Mouse (Mus musculus) c-Kit-positive CD71-positive TER-119-positive erythroid progenitor cells, embryonic 14.5 days (primary cell): ENCODE results near the gene Cnpy2.

Experiments
- DNase-seq: peaks from one replicate; pipeline ENCODE4 v3.0.0-alpha.2; 2013; ENCODE audit warnings: low spot score

Cnpy2 gene

DNA sequence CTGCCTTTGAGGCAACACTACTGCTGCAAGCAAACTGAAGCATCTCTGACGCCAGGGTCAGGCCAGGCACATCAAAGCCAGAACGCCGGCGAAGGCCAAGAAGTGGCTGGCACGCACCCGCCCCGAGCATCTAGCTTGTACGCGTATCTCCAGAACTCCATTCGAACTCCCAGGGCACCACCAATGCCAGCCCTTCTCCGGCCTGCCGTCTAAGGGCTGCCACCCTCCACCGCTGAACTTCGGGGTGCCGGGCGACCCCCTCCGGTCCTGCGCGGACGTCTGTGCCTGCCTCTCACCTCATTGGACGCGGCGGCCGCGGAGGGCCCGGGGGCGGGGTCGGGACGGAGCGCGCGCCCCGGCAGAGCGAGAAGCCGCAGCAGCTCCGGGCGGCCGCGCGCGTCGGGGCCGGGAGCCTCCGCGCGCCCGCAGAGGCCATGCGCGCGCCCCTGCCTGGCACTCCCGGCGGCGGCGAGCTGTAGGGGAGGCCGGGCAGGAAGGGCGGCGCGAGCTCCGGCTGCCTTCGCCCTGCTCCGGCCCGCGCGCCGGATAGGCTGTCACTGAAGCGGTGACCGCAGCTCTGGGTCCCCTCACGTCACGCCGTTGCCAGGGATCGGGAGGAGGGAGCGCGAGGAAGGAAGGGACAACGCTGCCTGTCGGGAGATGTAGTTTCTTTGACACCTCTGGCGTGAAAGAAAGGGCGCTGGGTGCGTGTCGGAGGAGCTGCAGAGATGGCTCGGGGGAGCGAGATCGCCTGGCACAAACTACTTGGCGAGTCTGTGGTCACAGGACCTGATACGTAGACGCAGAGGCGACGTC is 46.4 kb downstream of the Cnpy2 start, which contains the start of gene Coq10a:
TSS of gene Coq10a (minus strand) at position 596 of the 816 bp plus-strand sequence.
- peak; percentile 77 for DNase-seq

DNA sequence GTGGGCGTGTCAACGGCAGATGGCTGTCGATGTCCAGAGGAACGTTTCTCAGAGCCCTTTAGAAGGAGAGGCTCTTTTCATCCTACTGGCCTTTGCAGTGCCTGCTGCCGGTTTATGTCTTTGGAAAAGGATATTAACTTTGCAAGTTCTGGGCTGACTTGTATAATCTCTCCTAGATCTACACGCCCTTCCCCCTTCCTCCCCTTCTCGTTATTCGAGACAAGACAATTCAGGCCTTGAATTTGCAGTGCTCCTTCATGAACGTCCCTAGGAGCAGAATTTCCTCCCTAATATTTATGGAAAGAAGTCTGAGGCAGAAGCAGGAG is 46.9 kb downstream of the Cnpy2 start:
- no peak for DNase-seq

DNA sequence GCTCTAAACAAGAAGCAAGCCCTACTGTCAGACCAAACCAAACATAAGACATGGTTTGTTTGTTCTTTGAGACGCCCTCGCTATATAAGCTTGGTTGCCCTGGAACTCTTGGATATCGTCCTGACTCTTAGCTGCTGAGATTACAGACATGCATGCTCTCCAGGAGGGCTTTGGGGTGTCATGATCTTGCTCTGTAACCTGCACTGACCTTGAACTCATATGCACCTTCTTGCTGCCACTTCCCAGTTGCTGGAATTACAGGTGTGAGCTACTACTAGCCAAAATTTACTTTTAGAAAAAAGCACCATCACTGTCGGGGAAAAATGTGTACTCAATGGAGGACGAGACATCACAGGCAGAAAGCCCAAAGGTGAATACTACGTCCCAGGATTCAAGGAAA is 47.3 kb downstream of the Cnpy2 start:
- no peak for DNase-seq

DNA sequence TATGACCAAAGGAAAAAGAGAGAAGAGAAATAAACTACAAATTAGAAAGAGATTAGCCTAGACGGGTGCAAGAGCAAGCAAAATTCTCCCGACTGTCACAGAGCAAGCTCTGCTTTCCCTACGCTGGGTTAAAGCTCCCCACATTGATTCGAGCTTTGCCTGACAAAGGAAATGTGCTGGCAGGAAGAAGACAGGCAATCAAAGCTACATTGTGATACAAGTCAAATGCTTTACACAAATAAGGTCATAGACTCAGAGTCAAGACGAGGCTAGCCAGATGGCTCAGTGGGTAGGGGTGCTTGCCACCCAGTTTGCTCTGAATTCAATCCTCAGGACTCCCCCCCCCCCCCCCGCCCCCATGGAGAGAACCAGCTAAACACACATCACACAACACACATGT is 47.8 kb downstream of the Cnpy2 start:
- no peak for DNase-seq

DNA sequence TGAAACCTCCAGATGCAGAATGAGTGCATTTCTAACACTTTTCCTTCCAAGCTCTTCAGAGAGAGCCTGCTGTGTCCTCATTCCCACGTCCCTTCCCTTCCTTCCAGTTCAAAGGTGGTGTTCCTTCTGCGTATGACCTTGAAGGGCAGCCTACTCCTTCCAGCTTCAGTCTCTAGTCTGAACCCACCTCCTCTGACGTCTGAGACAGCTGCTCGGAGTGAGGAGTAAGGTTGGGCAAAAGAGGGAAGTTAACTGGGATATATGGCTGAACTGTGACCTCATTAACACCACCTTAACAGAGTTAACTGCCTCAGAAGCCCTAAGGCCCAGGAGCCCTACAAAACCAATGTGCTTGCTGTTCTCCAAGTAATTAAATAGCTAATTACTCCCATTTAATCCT is 48.3 kb downstream of the Cnpy2 start:
- DNase-seq = no peak

DNA sequence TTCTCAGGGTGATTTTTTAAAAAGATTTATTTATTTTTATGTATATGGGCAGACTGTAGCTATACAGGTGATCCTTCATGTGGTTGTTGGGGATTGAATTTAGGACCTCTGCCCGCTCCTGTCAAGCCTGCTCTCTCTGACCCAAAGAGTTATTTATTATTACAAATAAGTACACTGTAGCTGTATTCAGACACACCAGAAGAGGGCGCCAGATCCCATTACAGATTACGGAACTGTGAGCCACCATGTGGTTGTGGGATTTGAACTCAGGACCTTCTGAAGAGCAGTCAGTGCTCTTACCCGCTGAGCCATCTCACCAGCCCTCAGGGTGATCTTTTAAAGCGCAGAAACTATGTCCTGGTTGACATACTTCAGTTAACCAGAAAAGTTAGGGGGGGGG is 49.9 kb downstream of the Cnpy2 start:
- no peak for DNase-seq

DNA sequence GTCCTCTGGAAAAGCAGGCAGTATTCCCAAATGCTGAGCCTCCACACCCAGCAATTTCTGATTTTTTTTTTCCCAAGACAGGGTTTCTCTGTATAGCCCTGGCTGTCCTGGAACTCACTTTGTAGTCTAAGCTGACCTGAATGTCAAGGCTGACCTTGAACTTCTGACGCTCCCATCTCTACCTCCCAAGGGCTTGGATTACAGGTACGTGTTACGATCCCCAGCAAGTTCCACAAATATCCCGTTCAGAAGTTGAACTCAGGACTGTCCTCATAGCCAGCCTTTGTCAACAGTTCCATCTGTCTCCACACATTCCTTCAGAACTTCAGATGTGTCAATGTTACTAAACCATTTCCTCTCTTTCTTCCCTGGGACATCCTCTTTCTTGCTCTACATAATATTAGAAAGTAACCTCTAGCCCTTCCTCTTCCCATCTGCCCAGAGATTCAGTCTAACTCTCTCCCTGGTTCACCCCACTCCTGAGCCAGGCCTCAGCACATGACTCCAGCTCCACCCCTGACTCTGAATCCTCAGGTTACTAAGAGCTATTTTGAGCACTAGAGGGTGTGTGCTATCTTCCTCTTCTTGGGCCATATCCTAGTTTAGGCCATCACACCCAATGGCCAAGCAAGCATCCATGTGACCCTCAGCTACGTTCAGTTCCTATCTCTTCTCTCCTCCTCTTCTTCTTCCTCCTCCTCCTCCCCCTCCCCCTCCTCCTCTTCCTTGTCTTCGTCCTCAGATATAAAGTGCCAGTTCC is 50.9 kb downstream of the Cnpy2 start:
- DNase-seq = no peak

DNA sequence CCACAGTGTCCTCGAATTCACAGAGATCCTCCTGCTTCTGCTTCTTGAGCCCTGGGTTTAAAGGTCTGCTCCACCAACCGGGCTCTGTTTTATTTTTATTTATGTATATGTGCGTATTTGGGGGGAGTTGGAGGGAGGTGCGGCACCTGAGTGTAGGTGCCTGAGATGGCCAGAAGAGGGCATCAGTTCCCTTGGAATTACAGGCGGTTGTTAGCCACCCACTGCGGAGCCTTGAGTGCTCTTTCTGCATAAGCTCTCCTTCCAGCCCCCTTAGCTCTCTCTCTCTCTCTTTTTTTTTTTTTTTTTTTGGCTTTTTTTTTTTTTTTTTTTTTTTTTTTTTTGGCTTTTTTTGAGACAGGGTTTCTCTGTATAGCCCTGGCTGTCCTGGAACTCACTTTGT is 52.1 kb downstream of the Cnpy2 start:
- no peak for DNase-seq

DNA sequence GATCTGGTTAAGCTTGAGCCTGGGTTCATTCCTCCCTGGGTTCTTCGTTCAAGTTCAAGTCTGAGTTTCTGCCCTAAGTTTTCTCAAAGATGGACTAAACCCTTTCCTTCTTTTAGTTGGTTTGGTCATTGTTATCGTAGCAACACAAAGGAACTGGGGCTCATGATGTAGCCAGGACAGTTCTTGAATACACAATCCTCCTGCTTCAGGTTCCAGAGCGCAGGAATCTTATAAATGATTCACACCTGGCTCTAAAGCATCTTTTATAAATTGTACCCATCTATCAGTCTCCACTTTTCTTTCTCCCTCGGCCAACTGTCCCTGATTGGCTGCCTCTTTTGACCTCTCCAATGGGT is 53.8 kb downstream of the Cnpy2 start:
- no peak for DNase-seq

DNA sequence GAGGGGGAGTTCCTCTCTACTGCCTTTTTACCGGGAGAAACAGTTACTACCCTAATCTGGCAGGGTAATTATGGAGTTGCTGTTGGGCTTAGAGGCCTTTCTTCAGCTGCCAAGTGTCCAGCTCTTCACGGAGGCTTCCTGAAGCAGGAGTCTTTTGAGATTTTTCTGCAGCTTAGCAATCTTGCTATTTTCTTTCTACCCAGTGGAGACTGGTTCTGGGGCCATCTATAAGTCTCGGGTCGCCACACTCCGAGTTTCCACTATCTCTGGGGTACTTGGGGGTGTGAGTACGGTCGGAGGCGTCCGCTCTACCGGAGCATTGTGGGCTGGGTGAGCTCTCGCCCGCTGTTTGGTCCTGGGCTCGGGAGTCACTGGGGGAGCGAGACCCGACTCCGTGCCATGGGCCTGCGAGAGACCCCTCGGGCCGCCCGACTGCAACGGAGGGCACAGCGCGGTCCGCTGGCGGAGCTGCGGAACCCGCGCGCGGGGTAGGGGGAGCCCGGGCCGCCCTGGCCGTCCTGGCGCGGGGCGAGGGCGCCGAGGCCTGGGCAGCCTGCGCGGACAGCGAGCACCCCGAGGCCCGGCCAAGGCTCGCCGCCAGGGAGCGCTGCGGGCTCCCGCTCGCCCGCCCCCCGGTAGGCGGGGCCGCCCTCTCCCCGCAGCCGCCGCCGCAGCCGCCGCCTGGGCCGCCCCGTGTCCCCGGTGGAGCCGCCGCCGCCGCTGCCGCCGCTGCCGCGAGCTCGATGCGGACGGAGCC is 54.4 kb downstream of the Cnpy2 start, which contains the start of gene Ankrd52:
TSS of gene Ankrd52 (plus strand) at position 661 of the 757 bp plus-strand sequence.
- peak; percentile 72 for DNase-seq
